Mouse (Mus musculus) G1E (cell line): ENCODE measurements around the gene Il1b. TPM values are rescaled to one million over a fixed set of nuclear protein-coding genes. Genes with fewer than 3 reads are reported as not detected.

ENCODE experiments used
- ATAC-seq: 2 replicates; pipeline ENCODE4 v1.8.0; 2016; ENCODE audit warnings: mild to moderate bottlenecking; ENCODE audit not compliant: insufficient number of reproducible peaks, poor library complexity, low FRiP score, severe bottlenecking; ENCODE audit errors: extremely low read depth
- DNase-seq: peaks from one replicate; pipeline ENCODE4 v3.0.0; 2012; ENCODE audit warnings: low spot score
- H3K27me3 ChIP-seq: 2 replicates; pipeline ENCODE4 v1.6.1; 2012; ENCODE audit warnings: mild to moderate bottlenecking, low read length, inconsistent platforms; ENCODE audit not compliant: insufficient read depth
- H3K36me3 ChIP-seq: replicated peaks from 2 replicates; pipeline ENCODE3; 2012; ENCODE audit warnings: mild to moderate bottlenecking, inconsistent platforms
- H3K4me1 ChIP-seq: 2 replicates; pipeline ENCODE4 v1.6.1; 2012; ENCODE audit warnings: low read depth, low read length, inconsistent platforms, mixed read lengths; ENCODE audit not compliant: insufficient read depth
- H3K4me3 ChIP-seq: 2 replicates; pipeline ENCODE4 v1.5.1; 2012; ENCODE audit warnings: low read depth, mild to moderate bottlenecking, inconsistent platforms, low read length, moderate library complexity, mixed read lengths
- H3K9me3 ChIP-seq: replicated peaks from 2 replicates; pipeline ENCODE4 v1.6.1; 2012; ENCODE audit warnings: inconsistent platforms
- CTCF ChIP-seq: IDR thresholded peaks from 2 replicates; pipeline ENCODE4 v1.5.1; 2012; ENCODE audit warnings: low read depth, low read length, inconsistent platforms, mixed read lengths
- GATA1 ChIP-seq: IDR thresholded peaks from 2 replicates; pipeline ENCODE4 v1.6.1; 2012; ENCODE audit warnings: borderline replicate concordance, low read length, inconsistent platforms, mixed read lengths
- GATA2 ChIP-seq: IDR thresholded peaks from 2 replicates; pipeline ENCODE4 v1.6.1; 2012; ENCODE audit warnings: low read depth, low read length, inconsistent platforms, borderline replicate concordance
- POLR2AphosphoS5 ChIP-seq: IDR thresholded peaks from 2 replicates; pipeline ENCODE4 v1.6.1; 2012; ENCODE audit warnings: low read depth, low read length, inconsistent platforms; ENCODE audit not compliant: insufficient replicate concordance
- TAL1 ChIP-seq: conservative IDR thresholded peaks from 2 replicates; pipeline ENCODE4 v1.6.1; 2012; ENCODE audit warnings: low read depth, low read length, inconsistent platforms, mixed read lengths
- polyA plus RNA-seq: library from polyadenylated mRNA; stranded (reverse); fragments of >175 nt; gene quantifications from 2 replicates; pipeline ENCODE4 v1.2.3, GENCODE M21; 2012
- total RNA-seq, 2 experiments: library from RNA; stranded (forward) in 1 of 2; stranded (reverse) in 1 of 2; fragments of 200-1000 nt in 1 of 2; fragments of >200 nt in 1 of 2; fragmentation: Nextera tagmentation in 1 of 2; gene quantifications; 2 replicates each; pipeline ENCODE4 v1.2.3; 2014 to 2017

Gene Il1b
- total and polyA plus RNA-seq, 3 experiments, result 0.26 to 82.2 (median 12.2) TPM

GRCm38 (mm10) chr2:129393524-129393923 is 22.6 kb upstream of the Il1b start:
- no peaks in the 10 kb centered on the region for H3K9me3 ChIP-seq
- no peak; the same call in 1 of the 2 replicates for ATAC-seq
- no peak for DNase-seq
- H3K4me3 ChIP-seq, result no peak overlapping the region
- H3K36me3 ChIP-seq, result no peaks in the 10 kb centered on the region
- no peak for TF ChIP-seq GATA2
- TF ChIP-seq CTCF, result no peak
- TF ChIP-seq GATA1, result no peak
- no peak for TF ChIP-seq POLR2AphosphoS5
- TF ChIP-seq TAL1, result no peak
- H3K4me1 ChIP-seq, result peaks cover 52% of the 10 kb centered on the region
- H3K27me3 ChIP-seq, result no peaks in the 10 kb centered on the region

- DNase-seq, result no peak
- TF ChIP-seq GATA1 (no peak), CTCF (no peak), GATA2 (no peak), TAL1 (no peak), POLR2AphosphoS5 (no peak)
These were observed 19.2 kb upstream of the Il1b start for GRCm38 (mm10) chr2:129390161-129390560.

GRCm38 (mm10) chr2:129389323-129389722 is 18.4 kb upstream of the Il1b start:
- no peak for DNase-seq
- no peaks in the 10 kb centered on the region for H3K9me3 ChIP-seq
- H3K36me3 ChIP-seq, result no peaks in the 10 kb centered on the region
- H3K4me3 ChIP-seq, result no peak overlapping the region
- H3K27me3 ChIP-seq, result no peaks in the 10 kb centered on the region
- no peak for ATAC-seq
- H3K4me1 ChIP-seq, result peaks cover 66% of the 10 kb centered on the region
- no peak for TF ChIP-seq CTCF
- TF ChIP-seq GATA1, result no peak
- TF ChIP-seq TAL1, result no peak
- TF ChIP-seq GATA2, result no peak
- no peak for TF ChIP-seq POLR2AphosphoS5

More at GRCm38 (mm10) chr2:129390161-129390560, 19.2 kb upstream of the Il1b start:
- H3K27me3 ChIP-seq, result no peaks in the 10 kb centered on the region
- no peak overlapping the region for H3K4me3 ChIP-seq
- H3K36me3 ChIP-seq, result no peaks in the 10 kb centered on the region
- peaks cover 59% of the 10 kb centered on the region for H3K4me1 ChIP-seq
- no peak for ATAC-seq
- H3K9me3 ChIP-seq, result no peaks in the 10 kb centered on the region

GRCm38 (mm10) chr2:129385331-129385730 is 14.4 kb upstream of the Il1b start:
- no peaks in the 10 kb centered on the region for H3K27me3 ChIP-seq
- ATAC-seq (no peak; the same call in 1 of the 2 replicates), DNase-seq (no peak)
- H3K9me3 ChIP-seq, result no peaks in the 10 kb centered on the region
- H3K4me1 ChIP-seq, result peaks cover 58% of the 10 kb centered on the region
- H3K36me3 ChIP-seq, result no peaks in the 10 kb centered on the region
- H3K4me3 ChIP-seq, result no peak overlapping the region
- TF ChIP-seq GATA2, result no peak
- 0 out of 2 replicates have a peak, but pooled peaks have one; percentile 8 for TF ChIP-seq TAL1
- no peak for TF ChIP-seq POLR2AphosphoS5

GRCm38 (mm10) chr2:129384272-129384660 is 13.3 kb upstream of the Il1b start:
- Histone ChIP-seq H3K9me3 (peaks cover under 1% of the 10 kb centered on the region), H3K27me3 (no peaks in the 10 kb centered on the region), H3K4me1 (peaks cover 60% of the 10 kb centered on the region), H3K36me3 (no peaks in the 10 kb centered on the region), H3K4me3 (no peak overlapping the region)
- no peak for DNase-seq
- no peak for TF ChIP-seq GATA1
- no peak for TF ChIP-seq TAL1
- no peak for TF ChIP-seq POLR2AphosphoS5
- TF ChIP-seq GATA2, result no peak
- no peak for TF ChIP-seq CTCF
- ATAC-seq, result no peak

- ATAC-seq (no peak), DNase-seq (no peak)
- no peak for TF ChIP-seq GATA1
- TF ChIP-seq CTCF, result no peak
- no peak for TF ChIP-seq POLR2AphosphoS5
- TF ChIP-seq GATA2, result no peak
- TF ChIP-seq TAL1, result no peak
- Histone ChIP-seq H3K4me1 (peaks cover 57% of the 10 kb centered on the region), H3K27me3 (no peaks in the 10 kb centered on the region), H3K9me3 (peaks cover 3% of the 10 kb centered on the region), H3K36me3 (no peaks in the 10 kb centered on the region), H3K4me3 (no peak overlapping the region)
These were observed 12.8 kb upstream of the Il1b start for GRCm38 (mm10) chr2:129383512-129384271.
